Mouse (Mus musculus) embryonic fibroblast, embryonic 13.5 days (primary cell): ENCODE results near the gene Stk24.

Experiments
- CTCF ChIP-seq: IDR thresholded peaks from 2 replicates; pipeline ENCODE4 v1.5.1; 2011; ENCODE audit warnings: mild to moderate bottlenecking, control low read depth, low read length, moderate library complexity, borderline replicate concordance; ENCODE audit not compliant: insufficient read depth
- POLR2A ChIP-seq: IDR thresholded peaks from 2 replicates; pipeline ENCODE4 v1.6.1; 2011; ENCODE audit warnings: low read depth, mild to moderate bottlenecking, control low read depth, low read length, moderate library complexity

DNA sequence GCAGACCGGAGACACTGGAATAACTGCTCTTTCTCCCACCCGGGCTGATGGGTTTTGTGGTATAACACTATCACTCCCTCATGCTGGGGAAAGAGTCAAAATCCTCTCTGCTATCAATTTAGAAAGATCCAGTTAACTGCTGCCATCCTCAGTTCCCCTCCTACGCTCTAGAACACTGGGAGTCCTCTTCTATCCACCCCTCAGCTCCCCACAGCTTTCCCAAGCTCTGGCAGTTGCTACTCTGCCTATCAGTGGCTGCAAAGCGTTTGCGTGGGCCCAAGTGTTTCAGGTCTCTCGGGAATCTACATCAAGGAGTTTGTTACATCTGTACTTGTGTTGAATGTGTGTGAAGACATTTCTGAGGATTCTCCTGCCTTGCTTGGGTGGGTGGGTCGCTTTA lies 57.2 kb downstream of the Stk24 start:
- TF ChIP-seq POLR2A (no peak), CTCF (no peak)
